Mouse (Mus musculus) E14TG2a.4 (cell line): ENCODE measurements around the gene Plekhh1.

ENCODE experiments used
- CTCF ChIP-seq: conservative IDR thresholded peaks from 2 replicates; pipeline ENCODE4 v1.5.1; 2014; ENCODE audit warnings: low read length
- NANOG ChIP-seq: IDR thresholded peaks from 2 replicates; pipeline ENCODE4 v1.6.1; 2014; ENCODE audit warnings: borderline replicate concordance, low read length, mixed read lengths
- POU5F1 ChIP-seq: IDR thresholded peaks from 2 replicates; pipeline ENCODE4 v1.6.1; 2014; ENCODE audit warnings: low read length, borderline replicate concordance

GRCm38 (mm10) chr12:79041436-79041835 lies 12.5 kb downstream of the Plekhh1 start:
- TF ChIP-seq CTCF = no peak
- no peak for TF ChIP-seq POU5F1
- peak; percentile 98 for TF ChIP-seq NANOG
